ENCODE assay signal across 8 mouse cellular contexts in genomic region chr6:113690008-113690399, GRCm38 (mm10). TPM values are rescaled to one million over a fixed set of nuclear protein-coding genes. Genes with fewer than 3 reads are reported as not detected.
A peak's percentile ranks its signal among the peaks of the same experiment; 100 is the strongest.
DNase-seq lines count a peak whose midpoint lies in the region; ATAC-seq lines count a peak whose summit lies in the region.

No protein-coding gene starts in this region.

- H3K27ac ChIP-seq in hindbrain, embryonic 12.5 days: peak overlapping the region; percentile 66
- H3K27ac ChIP-seq in liver, embryonic 11.5 days (ENCODE audit: low read depth, low read length): peak overlapping the region; percentile 95

- H3K9me3 ChIP-seq in hindbrain, embryonic 12.5 days (replicated peaks): no peaks in the 10 kb centered on the region
- no peaks in the 10 kb centered on the region for H3K9me3 ChIP-seq in liver, embryonic 11.5 days (ENCODE audit: control insufficient read depth, low read length)

- peaks cover 14% of the 10 kb centered on the region for H3K4me1 ChIP-seq in hindbrain, embryonic 12.5 days
- H3K4me1 ChIP-seq in liver, embryonic 11.5 days (replicated peaks; ENCODE audit: control insufficient read depth, insufficient read depth, low read length): peaks cover 38% of the 10 kb centered on the region

- no peak overlapping the region for H3K9ac ChIP-seq in hindbrain, embryonic 12.5 days
- peak overlapping the region; percentile 15 for H3K9ac ChIP-seq in liver, embryonic 11.5 days (ENCODE audit: low read depth, low read length)

- peak overlapping the region; percentile 36; the same call in 1 of the 2 replicates for H3K4me2 ChIP-seq in hindbrain, embryonic 12.5 days (replicated peaks)
- H3K4me2 ChIP-seq in liver, embryonic 11.5 days: peak overlapping the region; percentile 67

- 25% methylated on average over 7 of the region's 7 CpGs for WGBS in hindbrain, embryonic 12.5 days
- WGBS in liver, embryonic 11.5 days: 36% methylated on average over 7 of the region's 7 CpGs

- intact Hi-C loops in heart, postnatal 25 days (cut with DNase I): loop anchor here (10.0 kb wide), 1 partner anchor 205 kb away; the partner anchor contains the start of gene Creld1
- intact Hi-C loops in gastrocnemius, postnatal 14 days (cut with DNase I; ENCODE audit: low total_unique reads): no loop called here

- H3K4me3 ChIP-seq in hindbrain, embryonic 12.5 days: no peak overlapping the region
- H3K4me3 ChIP-seq in liver, embryonic 11.5 days (ENCODE audit: low read depth, low read length): no peak overlapping the region; the same call in 1 of the 2 replicates

- peak; percentile 94 for DNase-seq in heart, adult 11 months
- DNase-seq in heart, postnatal 25 days (ENCODE audit: low spot score): no peak
- peak; percentile 76 for DNase-seq in adipocyte (ENCODE audit: low spot score)
- peak; percentile 52 for DNase-seq in liver, embryonic 11.5 days (ENCODE audit: low spot score)
- peak; percentile 92 for DNase-seq in yolk sac, embryonic 10.5 days (ENCODE audit: low spot score)
- DNase-seq in gastrocnemius, postnatal 14 days: no peak
- DNase-seq in frontal cortex, postnatal 36 days (ENCODE audit: low spot score in 2 of 2): no peak

- ATAC-seq in hindbrain, embryonic 12.5 days (ENCODE audit: low FRiP score): peak; percentile 13; the same call in 1 of the 2 replicates
- ATAC-seq in liver, embryonic 11.5 days (replicated peaks; ENCODE audit: low FRiP score): peak; percentile 2; the same call in 1 of the 2 replicates

- no peaks in the 10 kb centered on the region for H3K27me3 ChIP-seq in hindbrain, embryonic 12.5 days
- no peaks in the 10 kb centered on the region for H3K27me3 ChIP-seq in liver, embryonic 11.5 days (replicated peaks; ENCODE audit: control insufficient read depth, insufficient read depth, low read length)

- H3K36me3 ChIP-seq in hindbrain, embryonic 12.5 days: no peaks in the 10 kb centered on the region
- peaks cover 2% of the 10 kb centered on the region; the same call in 1 of the 2 replicates for H3K36me3 ChIP-seq in liver, embryonic 11.5 days (ENCODE audit: control insufficient read depth, insufficient read depth, low read length)

RNA-seq across cellular contexts. Expression of gene Tatdn2, which starts 6.8 kb away (rescaled TPM):
- total RNA-seq in heart, postnatal 25 days (2021): 10 to 100 TPM; 55.3 to 57.1 TPM
- 0.81 and 1.0 TPM in 2 replicates for polyA plus RNA-seq in hindbrain, embryonic 12.5 days (2016; fragmentation: Nextera tagmentation; extraction: Ambion mirVana)
- polyA plus RNA-seq in liver, embryonic 11.5 days (2014; fragmentation: Nextera tagmentation; extraction: Ambion mirVana): 1.2 TPM in 2 replicates
- 10 to 100 TPM; 25.7 to 29.1 TPM for total RNA-seq in gastrocnemius, postnatal 14 days (2021)

RNA-seq across cellular contexts. Expression of gene Ghrl, which starts 29.7 kb away (rescaled TPM):
- total RNA-seq in heart, postnatal 25 days (2021): not detected
- 0.49 and 0.99 TPM in 2 replicates for polyA plus RNA-seq in hindbrain, embryonic 12.5 days (2016; fragmentation: Nextera tagmentation; extraction: Ambion mirVana)
- polyA plus RNA-seq in liver, embryonic 11.5 days (2014; fragmentation: Nextera tagmentation; extraction: Ambion mirVana): 0.45 TPM in 1 of 2 replicates, not detected in the other
- under 1 TPM in 1 of 2 experiments, not detected in 1; 0.37 TPM for total RNA-seq in gastrocnemius, postnatal 14 days (2021)

RNA-seq across cellular contexts. Expression of gene Sec13, which starts 50.5 kb away (rescaled TPM):
- total RNA-seq in heart, postnatal 25 days (2021): 10 to 100 TPM; 68.0 to 75.5 TPM
- polyA plus RNA-seq in hindbrain, embryonic 12.5 days (2016; fragmentation: Nextera tagmentation; extraction: Ambion mirVana): 235 and 238 TPM in 2 replicates
- polyA plus RNA-seq in liver, embryonic 11.5 days (2014; fragmentation: Nextera tagmentation; extraction: Ambion mirVana): 236 and 241 TPM in 2 replicates
- total RNA-seq in gastrocnemius, postnatal 14 days (2021): 10 to 100 TPM; 68.9 to 78.7 TPM

RNA-seq across cellular contexts. Expression of gene Irak2, which starts 51.7 kb away (rescaled TPM):
- total RNA-seq in heart, postnatal 25 days (2021): 10 to 100 TPM in 1 of 2 experiments, 1 to 10 TPM in 1; 9.7 to 10.6 TPM
- 3.2 and 3.4 TPM in 2 replicates for polyA plus RNA-seq in hindbrain, embryonic 12.5 days (2016; fragmentation: Nextera tagmentation; extraction: Ambion mirVana)
- polyA plus RNA-seq in liver, embryonic 11.5 days (2014; fragmentation: Nextera tagmentation; extraction: Ambion mirVana): 14.1 and 14.8 TPM in 2 replicates
- 1 to 10 TPM; 4.7 to 4.8 TPM for total RNA-seq in gastrocnemius, postnatal 14 days (2021)

Comparison
In these comparisons a context has a peak if more than half of its experiments do, and no peak if none do; other contexts are left out.
1. DNase-seq: peak in heart, adult 11 months (single experiment), adipocyte (single experiment), liver, embryonic 11.5 days (single experiment) and yolk sac, embryonic 10.5 days (single experiment); none in heart, postnatal 25 days (single experiment), gastrocnemius, postnatal 14 days (single experiment) and frontal cortex, postnatal 36 days (0 of 2).